Comparison of ENCODE assay signal across 30 mouse cellular contexts in genomic region chr13:70731349-70731748, GRCm38 (mm10).
DNase-seq lines count a peak whose midpoint lies in the region; ATAC-seq and TF ChIP-seq lines count a peak whose summit lies in the region.
"Had no signal": no experiment of that assay in that cellular context is flagged by ENCODE, and none has a peak within 500 bp of the region (broad histone marks: within the 10 kb centered on the region; RNA-seq: fewer than 3 reads in every experiment).

No protein-coding gene starts in this region.

- no peak for DNase-seq in forebrain, embryonic 10.5 days (ENCODE audit: extremely low spot score, low spot score)
- DNase-seq in forebrain, postnatal 0 days, result no peak
- peak; percentile 39 for DNase-seq in lung, postnatal 0 days (ENCODE audit: low spot score)
- no peak for DNase-seq in lung, adult 2 months
- peak; percentile 21 for DNase-seq in NIH3T3 (ENCODE audit: low read depth)
- peak; percentile 7 for DNase-seq in forelimb bud, embryonic 11.5 days (ENCODE audit: low read depth, low spot score)
- no peak for DNase-seq in kidney, adult 18-20 months
- no peak for DNase-seq in yolk sac, embryonic 10.5 days (ENCODE audit: low spot score)
- DNase-seq: adrenal gland, postnatal 25 days; cerebellum, adult 11-12 months; cerebellum, adult 9-11 months; embryo, embryonic 11 days; gastrocnemius, postnatal 25 days; heart, adult 18-20 months; heart, postnatal 4 days; kidney, adult 11 months; kidney, postnatal 36 days; right cerebral cortex, postnatal 25 days; thymus, postnatal 14 days had no signal

- ATAC-seq in forebrain, postnatal 0 days, result no peak
- ATAC-seq in lung, postnatal 0 days, result peak; percentile 61
- ATAC-seq: forebrain, embryonic 13.5 days; inflammation-experienced regulatory T-cells, adult 6 months had no signal

- TF ChIP-seq CTCF in forebrain, postnatal 0 days (IDR thresholded peaks at IDR 0.05; ENCODE audit: low read depth), result no peak
- no peak for TF ChIP-seq CTCF in lung, postnatal 0 days (IDR thresholded peaks at IDR 0.05)
- TF ChIP-seq CTCF in lung, adult 2 months (IDR thresholded peaks at IDR 0.05; ENCODE audit: insufficient read depth, low read length), result no peak

- peak; percentile 63; the same call in 1 of the 2 replicates for TF ChIP-seq EP300 in lung, postnatal 0 days (IDR thresholded peaks at IDR 0.05)

- H3K4me1 ChIP-seq in forebrain, embryonic 10.5 days, result peaks cover 26% of the 10 kb centered on the region
- no peaks in the 10 kb centered on the region for H3K4me1 ChIP-seq in forebrain, postnatal 0 days (ENCODE audit: insufficient read depth)
- H3K4me1 ChIP-seq in lung, postnatal 0 days (ENCODE audit: insufficient read depth, low read depth, low read length), result no peaks in the 10 kb centered on the region
- H3K4me1 ChIP-seq in lung, adult 2 months (ENCODE audit: control insufficient read depth, insufficient read depth, low read length), result no peaks in the 10 kb centered on the region
- H3K4me1 ChIP-seq: stomach, embryonic 15.5 days had no signal

- TF ChIP-seq POLR2A in lung, adult 2 months (IDR thresholded peaks at IDR 0.05; ENCODE audit: borderline replicate concordance, extremely low read depth, low read depth, low read length), result no peak

- WGBS in forebrain, embryonic 10.5 days, result 70% methylated on average over 5 of the region's 5 CpGs
- 71% methylated on average over 5 of the region's 5 CpGs for WGBS in forebrain, postnatal 0 days
- WGBS in lung, postnatal 0 days, result 58% methylated on average over 5 of the region's 5 CpGs
- WGBS in lung, adult 2 months, result 59% methylated on average over 5 of the region's 5 CpGs

- no peak overlapping the region for H3K4me2 ChIP-seq in forebrain, postnatal 0 days (ENCODE audit: low read depth)
- H3K4me2 ChIP-seq in lung, postnatal 0 days (replicated peaks; ENCODE audit: low read depth, low read length), result no peak overlapping the region
- H3K4me2 ChIP-seq: embryonic facial prominence, embryonic 13.5 days; forebrain, embryonic 13.5 days; heart, embryonic 11.5 days; hindbrain, embryonic 14.5 days; limb, embryonic 15.5 days; midbrain, embryonic 12.5 days; stomach, embryonic 15.5 days had no signal

- H3K27me3 ChIP-seq in forebrain, embryonic 10.5 days (ENCODE audit: poor library complexity, severe bottlenecking), result no peaks in the 10 kb centered on the region
- no peaks in the 10 kb centered on the region for H3K27me3 ChIP-seq in forebrain, postnatal 0 days (ENCODE audit: insufficient read depth, low read length)
- H3K27me3 ChIP-seq in lung, postnatal 0 days (replicated peaks; ENCODE audit: insufficient read depth, low read length), result no peaks in the 10 kb centered on the region
- H3K27me3 ChIP-seq: embryonic facial prominence, embryonic 13.5 days; forebrain, embryonic 13.5 days; limb, embryonic 15.5 days; midbrain, embryonic 12.5 days; stomach, embryonic 15.5 days had no signal

- H3K36me3 ChIP-seq in forebrain, embryonic 10.5 days (replicated peaks), result no peaks in the 10 kb centered on the region
- H3K36me3 ChIP-seq in forebrain, postnatal 0 days (ENCODE audit: insufficient read depth), result no peaks in the 10 kb centered on the region
- H3K36me3 ChIP-seq in lung, postnatal 0 days (ENCODE audit: insufficient read depth, low read length), result no peaks in the 10 kb centered on the region
- H3K36me3 ChIP-seq: embryonic facial prominence, embryonic 13.5 days; limb, embryonic 10.5 days; limb, embryonic 15.5 days; midbrain, embryonic 12.5 days; stomach, embryonic 15.5 days had no signal

- no peaks in the 10 kb centered on the region for H3K9me3 ChIP-seq in forebrain, embryonic 10.5 days
- H3K9me3 ChIP-seq in forebrain, postnatal 0 days (ENCODE audit: low read length), result no peaks in the 10 kb centered on the region
- H3K9me3 ChIP-seq in lung, postnatal 0 days (ENCODE audit: low read length), result no peaks in the 10 kb centered on the region
- H3K9me3 ChIP-seq: embryonic facial prominence, embryonic 13.5 days; forebrain, embryonic 13.5 days; limb, embryonic 10.5 days; limb, embryonic 15.5 days; midbrain, embryonic 12.5 days; stomach, embryonic 15.5 days had no signal

- no peak overlapping the region for H3K9ac ChIP-seq in forebrain, postnatal 0 days
- no peak overlapping the region for H3K9ac ChIP-seq in lung, postnatal 0 days (replicated peaks; ENCODE audit: low read depth)
- H3K9ac ChIP-seq: embryonic facial prominence, embryonic 13.5 days; forebrain, embryonic 13.5 days; hindbrain, embryonic 14.5 days; limb, embryonic 15.5 days; liver, embryonic 14.5 days; midbrain, embryonic 12.5 days; stomach, embryonic 15.5 days had no signal

- H3K27ac ChIP-seq in forebrain, embryonic 10.5 days, result peak overlapping the region; percentile 66; the same call in 1 of the 2 replicates
- H3K27ac ChIP-seq in forebrain, postnatal 0 days (ENCODE audit: low read depth, low read length), result no peak overlapping the region
- no peak overlapping the region for H3K27ac ChIP-seq in lung, postnatal 0 days (ENCODE audit: low read length)
- H3K27ac ChIP-seq: embryonic facial prominence, embryonic 13.5 days; forebrain, embryonic 13.5 days; hindbrain, embryonic 14.5 days; layer of hippocampus, adult 2 months; limb, embryonic 10.5 days; limb, embryonic 15.5 days; liver, embryonic 14.5 days; midbrain, embryonic 12.5 days; stomach, embryonic 15.5 days had no signal

- no peak overlapping the region for H3K4me3 ChIP-seq in forebrain, embryonic 10.5 days
- H3K4me3 ChIP-seq in forebrain, postnatal 0 days (ENCODE audit: low read depth, low read length), result no peak overlapping the region
- H3K4me3 ChIP-seq in lung, postnatal 0 days (ENCODE audit: low read depth, low read length), result no peak overlapping the region
- H3K4me3 ChIP-seq in lung, adult 2 months (replicated peaks; ENCODE audit: extremely low read depth, low read depth, low read length), result no peak overlapping the region
- H3K4me3 ChIP-seq: embryonic facial prominence, embryonic 13.5 days; forebrain, embryonic 13.5 days; layer of hippocampus, adult 2 months; limb, embryonic 10.5 days; limb, embryonic 15.5 days; midbrain, embryonic 12.5 days; stomach, embryonic 15.5 days had no signal

Comparison
In these comparisons a context has a peak if more than half of its experiments do, and no peak if none do; other contexts are left out.
1. DNase-seq: peak in lung, postnatal 0 days (single experiment), NIH3T3 (single experiment) and forelimb bud, embryonic 11.5 days (single experiment); none in forebrain, embryonic 10.5 days (single experiment), forebrain, postnatal 0 days (single experiment), lung, adult 2 months (single experiment), kidney, adult 18-20 months (single experiment) and yolk sac, embryonic 10.5 days (single experiment).